Mouse (Mus musculus): Measurements from ENCODE around the gene Kcnj16.

DNA sequence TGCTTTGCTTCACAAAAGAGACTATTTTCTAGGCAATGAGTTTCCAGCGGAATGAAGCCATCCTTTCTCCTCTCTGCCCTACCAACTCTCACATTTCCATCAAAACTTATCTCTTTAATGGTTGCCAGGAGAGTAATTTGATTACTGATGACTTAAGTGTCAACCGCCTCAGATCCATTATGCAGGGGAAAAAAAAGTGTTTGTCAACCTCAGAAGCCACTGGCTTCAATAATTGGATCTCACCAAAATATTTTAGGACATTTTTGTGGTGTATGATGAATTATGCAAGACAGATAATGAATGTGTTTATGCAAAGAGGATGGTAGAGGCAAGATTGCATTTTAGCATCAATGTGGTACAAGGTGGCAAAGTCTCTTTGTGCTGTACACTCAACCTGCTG lies 52.4 kb downstream of the Kcnj16 start:
- no peak for TF ChIP-seq TAL1 (IDR thresholded peaks at IDR 0.05; ENCODE audit: low read length)
- TF ChIP-seq GATA1 (IDR thresholded peaks at IDR 0.05; ENCODE audit: low read length): no peak

Data from erythroblast, embryonic 14.5 days (primary cell).